Comparison of ENCODE assay signal across 17 mouse cellular contexts in the genomic region with DNA sequence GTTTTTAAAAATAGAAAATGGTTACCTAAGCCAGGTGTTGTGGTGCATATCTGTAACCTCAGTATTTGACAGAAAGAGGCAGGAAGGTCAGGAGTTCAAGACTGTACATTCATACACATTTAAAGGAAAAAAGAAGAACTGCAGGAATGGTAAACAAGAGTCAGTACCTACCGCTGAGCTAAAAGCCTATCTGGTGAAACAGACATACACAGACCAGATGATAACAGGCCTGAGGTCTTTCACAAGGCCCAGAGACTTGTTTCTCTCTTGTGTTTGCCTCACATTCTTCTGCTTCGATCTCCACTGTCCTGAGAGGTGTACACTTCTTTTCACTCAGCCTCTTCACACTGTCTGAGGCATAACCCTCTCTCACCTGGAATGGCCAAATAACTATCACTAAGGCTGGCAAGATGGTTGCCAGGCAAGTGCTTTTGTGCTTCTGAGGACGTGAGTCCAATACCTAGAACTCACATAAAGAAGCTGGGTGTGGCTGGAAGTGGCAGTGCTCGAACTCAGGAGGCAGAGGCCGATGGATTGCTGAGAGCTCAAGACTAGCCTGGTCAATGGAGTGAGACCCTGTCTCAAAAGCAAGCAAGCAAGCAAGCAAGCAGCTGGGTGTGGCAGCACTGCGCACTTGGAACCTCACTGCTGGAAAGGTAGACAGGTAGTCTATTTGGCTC. TPM values are rescaled to one million over a fixed set of nuclear protein-coding genes. Genes with fewer than 3 reads are reported as not detected.
DNase-seq lines count a peak whose midpoint lies in the region; ATAC-seq and TF ChIP-seq lines count a peak whose summit lies in the region.
"Had no signal": no experiment of that assay in that cellular context is flagged by ENCODE, and none has a peak within 500 bp of the region (broad histone marks: within the 10 kb centered on the region; RNA-seq: fewer than 3 reads in every experiment).

No protein-coding gene starts in this region.

- H3K27ac ChIP-seq in layer of hippocampus, adult 2 months: peak overlapping the region; percentile 99
- peak overlapping the region; percentile 72 for H3K27ac ChIP-seq in liver, embryonic 16.5 days (ENCODE audit: low read length)
- H3K27ac ChIP-seq in midbrain, embryonic 14.5 days (replicated peaks; ENCODE audit: low read depth, low read length): no peak overlapping the region
- H3K27ac ChIP-seq: embryonic facial prominence, embryonic 12.5 days; hindbrain, embryonic 15.5 days; intestine, embryonic 15.5 days; kidney, postnatal 0 days had no signal

- TF ChIP-seq CTCF in layer of hippocampus, adult 2 months (conservative IDR thresholded peaks at IDR 0.05): no peak

- no peak overlapping the region for H3K4me3 ChIP-seq in layer of hippocampus, adult 2 months
- H3K4me3 ChIP-seq in liver, embryonic 16.5 days (ENCODE audit: low read depth, low read length): no peak overlapping the region
- H3K4me3 ChIP-seq in midbrain, embryonic 14.5 days (replicated peaks; ENCODE audit: low read depth, low read length): no peak overlapping the region
- H3K4me3 ChIP-seq: embryonic facial prominence, embryonic 12.5 days; hindbrain, embryonic 15.5 days; intestine, embryonic 15.5 days had no signal

- peak; percentile 78 for ATAC-seq in erythroid progenitor cell, adult 5-6 weeks (replicated peaks; ENCODE audit: low FRiP score, poor library complexity, severe bottlenecking)
- peak; percentile 90 for ATAC-seq in liver, embryonic 16.5 days (ENCODE audit: low read depth)
- ATAC-seq in midbrain, embryonic 14.5 days (ENCODE audit: low FRiP score, low TSS enrichment): no peak
- ATAC-seq: intestine, embryonic 15.5 days had no signal

- WGBS in liver, embryonic 16.5 days (ENCODE audit: insufficient replicate concordance): 45% methylated on average over 6 of the region's 6 CpGs
- 93% methylated on average over 6 of the region's 6 CpGs for WGBS in midbrain, embryonic 14.5 days

- H3K4me1 ChIP-seq in liver, embryonic 16.5 days (ENCODE audit: control insufficient read depth, low read depth, low read length): peaks cover 36% of the 10 kb centered on the region
- no peaks in the 10 kb centered on the region for H3K4me1 ChIP-seq in midbrain, embryonic 14.5 days (ENCODE audit: control insufficient read depth, insufficient read depth, low read length)
- H3K4me1 ChIP-seq: embryonic facial prominence, embryonic 12.5 days; hindbrain, embryonic 15.5 days; intestine, embryonic 15.5 days had no signal

- no peaks in the 10 kb centered on the region for H3K9me3 ChIP-seq in liver, embryonic 16.5 days (replicated peaks; ENCODE audit: control insufficient read depth, low read length)
- no peaks in the 10 kb centered on the region for H3K9me3 ChIP-seq in midbrain, embryonic 14.5 days (ENCODE audit: control insufficient read depth, low read length)
- H3K9me3 ChIP-seq: embryonic facial prominence, embryonic 12.5 days; hindbrain, embryonic 15.5 days; intestine, embryonic 15.5 days had no signal

- DNase-seq in layer of hippocampus, adult 2 months (ENCODE audit: low spot score in 2 of 2): no peak
- DNase-seq in layer of hippocampus, adult 9-11 months: no peak
- peak; percentile 50 for DNase-seq in c-Kit-negative CD71-positive TER-119-positive erythroid progenitor cells, embryonic 14.5 days (ENCODE audit: low read depth, low spot score)
- no peak for DNase-seq in kidney, adult 18-20 months
- no peak for DNase-seq in midbrain, embryonic 14.5 days
- no peak for DNase-seq in heart, adult 11 months
- DNase-seq: B cell, adult 2 months; cerebellum, adult 9-11 months; lung, adult 2 months; retina, postnatal 1 day; thymus, postnatal 4 days had no signal

- H3K36me3 ChIP-seq in liver, embryonic 16.5 days (ENCODE audit: control insufficient read depth, insufficient read depth): peaks cover 28% of the 10 kb centered on the region
- H3K36me3 ChIP-seq in midbrain, embryonic 14.5 days (ENCODE audit: control insufficient read depth, insufficient read depth, low read length): peaks cover 75% of the 10 kb centered on the region

- H3K9ac ChIP-seq in liver, embryonic 16.5 days (ENCODE audit: low read depth, low read length): 0 out of 2 replicates have a peak overlapping the region, but pooled peaks have one; percentile 2
- H3K9ac ChIP-seq in midbrain, embryonic 14.5 days (replicated peaks; ENCODE audit: low read length): no peak overlapping the region
- H3K9ac ChIP-seq: embryonic facial prominence, embryonic 12.5 days; hindbrain, embryonic 15.5 days; intestine, embryonic 15.5 days had no signal

- H3K27me3 ChIP-seq in liver, embryonic 16.5 days (ENCODE audit: control insufficient read depth, insufficient read depth, low read depth, low read length): no peaks in the 10 kb centered on the region
- no peaks in the 10 kb centered on the region for H3K27me3 ChIP-seq in midbrain, embryonic 14.5 days (ENCODE audit: control insufficient read depth, insufficient read depth, low read length)
- H3K27me3 ChIP-seq: embryonic facial prominence, embryonic 12.5 days; hindbrain, embryonic 15.5 days; intestine, embryonic 15.5 days had no signal

- peak overlapping the region; percentile 25; the same call in 1 of the 2 replicates for H3K4me2 ChIP-seq in liver, embryonic 16.5 days (ENCODE audit: low read depth, low read length)
- no peak overlapping the region for H3K4me2 ChIP-seq in midbrain, embryonic 14.5 days (ENCODE audit: low read length)
- H3K4me2 ChIP-seq: embryonic facial prominence, embryonic 12.5 days; hindbrain, embryonic 15.5 days; intestine, embryonic 15.5 days had no signal

RNA-seq across cellular contexts. Expression of gene Ddrgk1, which starts 8.7 kb away (rescaled TPM):
- total RNA-seq in layer of hippocampus, adult 2 months (2021): 10 to 100 TPM; 97.6 to 98.1 TPM
- total RNA-seq in erythroid progenitor cell, adult 5-6 weeks (2015; ENCODE audit: low replicate concordance): 28.1 and 73.5 TPM in 2 replicates
- total RNA-seq in erythroid progenitor cell, adult 5-6 weeks (2017; ENCODE audit: low replicate concordance): 67.4 and 68.5 TPM in 2 replicates
- 43.0 and 48.3 TPM in 2 replicates for polyA plus RNA-seq in liver, embryonic 16.5 days (2015; fragmentation: Nextera tagmentation; extraction: Ambion mirVana)
- 50.5 and 56.1 TPM in 2 replicates for polyA plus RNA-seq in midbrain, embryonic 14.5 days (2014; fragmentation: Nextera tagmentation; extraction: Ambion mirVana)

RNA-seq across cellular contexts. Expression of gene Itpa, which starts 11.6 kb away (rescaled TPM):
- 10 to 100 TPM; 36.0 to 36.8 TPM for total RNA-seq in layer of hippocampus, adult 2 months (2021)
- total RNA-seq in erythroid progenitor cell, adult 5-6 weeks (2015; ENCODE audit: low replicate concordance): 20.2 and 23.9 TPM in 2 replicates
- 43.3 and 56.7 TPM in 2 replicates for total RNA-seq in erythroid progenitor cell, adult 5-6 weeks (2017; ENCODE audit: low replicate concordance)
- 37.0 and 41.0 TPM in 2 replicates for polyA plus RNA-seq in liver, embryonic 16.5 days (2015; fragmentation: Nextera tagmentation; extraction: Ambion mirVana)
- polyA plus RNA-seq in midbrain, embryonic 14.5 days (2014; fragmentation: Nextera tagmentation; extraction: Ambion mirVana): 122 and 135 TPM in 2 replicates

RNA-seq across cellular contexts. Expression of gene Lzts3, which starts 13.2 kb away (rescaled TPM):
- 100 to 1,000 TPM; 185 to 196 TPM for total RNA-seq in layer of hippocampus, adult 2 months (2021)
- 1.8 TPM in 1 of 2 replicates, not detected in the other for total RNA-seq in erythroid progenitor cell, adult 5-6 weeks (2015; ENCODE audit: low replicate concordance)
- total RNA-seq in erythroid progenitor cell, adult 5-6 weeks (2017; ENCODE audit: low replicate concordance): 0.15 and 0.90 TPM in 2 replicates
- 1.6 and 1.9 TPM in 2 replicates for polyA plus RNA-seq in liver, embryonic 16.5 days (2015; fragmentation: Nextera tagmentation; extraction: Ambion mirVana)
- 3.4 and 9.1 TPM in 2 replicates for polyA plus RNA-seq in midbrain, embryonic 14.5 days (2014; fragmentation: Nextera tagmentation; extraction: Ambion mirVana)

RNA-seq across cellular contexts. Expression of gene Ubox5, which starts 26.0 kb away (rescaled TPM):
- total RNA-seq in layer of hippocampus, adult 2 months (2021): 10 to 100 TPM; 11.0 to 11.7 TPM
- 5.0 and 7.2 TPM in 2 replicates for total RNA-seq in erythroid progenitor cell, adult 5-6 weeks (2015; ENCODE audit: low replicate concordance)
- total RNA-seq in erythroid progenitor cell, adult 5-6 weeks (2017; ENCODE audit: low replicate concordance): 0.61 and 5.3 TPM in 2 replicates
- polyA plus RNA-seq in liver, embryonic 16.5 days (2015; fragmentation: Nextera tagmentation; extraction: Ambion mirVana): 4.1 and 4.5 TPM in 2 replicates
- 10.6 and 13.0 TPM in 2 replicates for polyA plus RNA-seq in midbrain, embryonic 14.5 days (2014; fragmentation: Nextera tagmentation; extraction: Ambion mirVana)

RNA-seq across cellular contexts. Expression of gene Fastkd5, which starts 26.0 kb away (rescaled TPM):
- total RNA-seq in layer of hippocampus, adult 2 months (2021): 1 to 10 TPM; 8.8 to 8.9 TPM
- 14.1 and 18.0 TPM in 2 replicates for total RNA-seq in erythroid progenitor cell, adult 5-6 weeks (2015; ENCODE audit: low replicate concordance)
- 6.3 and 7.6 TPM in 2 replicates for total RNA-seq in erythroid progenitor cell, adult 5-6 weeks (2017; ENCODE audit: low replicate concordance)
- polyA plus RNA-seq in liver, embryonic 16.5 days (2015; fragmentation: Nextera tagmentation; extraction: Ambion mirVana): 7.9 and 8.8 TPM in 2 replicates
- 7.4 and 13.8 TPM in 2 replicates for polyA plus RNA-seq in midbrain, embryonic 14.5 days (2014; fragmentation: Nextera tagmentation; extraction: Ambion mirVana)

Comparison
In these comparisons a context has a peak if more than half of its experiments do, and no peak if none do; other contexts are left out.
1. RNA of gene Lzts3, which starts 13.2 kb away (total RNA-seq): 185 to 196 TPM in layer of hippocampus, adult 2 months; 0.15 to 1.8 TPM in erythroid progenitor cell, adult 5-6 weeks; every median in the first group is over 10 times any median in the second.